ENCODE assay signal across 9 mouse cellular contexts in genomic region chr2:180597490-180597889, GRCm38 (mm10). TPM values are rescaled to one million over a fixed set of nuclear protein-coding genes. Genes with fewer than 3 reads are reported as not detected.
DNase-seq lines count a peak whose midpoint lies in the region; ATAC-seq lines count a peak whose summit lies in the region.
"Had no signal": no experiment of that assay in that cellular context is flagged by ENCODE, and none has a peak within 500 bp of the region (broad histone marks: within the 10 kb centered on the region; RNA-seq: fewer than 3 reads in every experiment).

Gene Col9a3 (plus strand): TSS chr2:180597790.

- peak within 1 kb of the TSS; percentile 35 for H3K9ac ChIP-seq in kidney, embryonic 15.5 days
- peak within 1 kb of the TSS; percentile 32 for H3K9ac ChIP-seq in forebrain, embryonic 15.5 days (replicated peaks)
- H3K9ac ChIP-seq in liver, embryonic 15.5 days: no peak within 1 kb of the TSS

- peak within 1 kb of the TSS; percentile 38 for H3K4me3 ChIP-seq in kidney, embryonic 15.5 days (replicated peaks)
- peak within 1 kb of the TSS; percentile 37 for H3K4me3 ChIP-seq in forebrain, embryonic 15.5 days
- H3K4me3 ChIP-seq in liver, embryonic 15.5 days (replicated peaks): no peak within 1 kb of the TSS

- H3K27ac ChIP-seq in kidney, embryonic 15.5 days: 0 out of 2 replicates have a peak within 1 kb of the TSS, but pooled peaks have one; percentile 23
- H3K27ac ChIP-seq in forebrain, embryonic 15.5 days (replicated peaks): no peak within 1 kb of the TSS
- no peak within 1 kb of the TSS for H3K27ac ChIP-seq in liver, embryonic 15.5 days (replicated peaks)

- WGBS in kidney, embryonic 15.5 days: 51% methylated on average over 4 of the region's 4 CpGs
- 41% methylated on average over 4 of the region's 4 CpGs for WGBS in forebrain, embryonic 15.5 days
- 36% methylated on average over 4 of the region's 4 CpGs for WGBS in liver, embryonic 15.5 days (ENCODE audit: insufficient replicate concordance)

- peaks cover 38% of the 10 kb centered on the region for H3K36me3 ChIP-seq in kidney, embryonic 15.5 days
- H3K36me3 ChIP-seq in forebrain, embryonic 15.5 days: peaks cover 27% of the 10 kb centered on the region
- H3K36me3 ChIP-seq in liver, embryonic 15.5 days (replicated peaks): peaks cover 32% of the 10 kb centered on the region

- DNase-seq in kidney, adult 18-20 months: no peak
- DNase-seq in ZHBTc4 (ENCODE audit: low read depth, low spot score): peak; percentile 18
- no peak for DNase-seq in gastrocnemius, postnatal 25 days
- DNase-seq in right cerebral cortex, postnatal 14 days: no peak

- peaks cover 35% of the 10 kb centered on the region for H3K27me3 ChIP-seq in kidney, embryonic 15.5 days
- H3K27me3 ChIP-seq in forebrain, embryonic 15.5 days: 0 out of 2 replicates have a peak, but pooled peaks cover 5% of the 10 kb centered on the region
- peaks cover 34% of the 10 kb centered on the region for H3K27me3 ChIP-seq in liver, embryonic 15.5 days

- H3K4me2 ChIP-seq in kidney, embryonic 15.5 days: peak within 1 kb of the TSS; percentile 68
- H3K4me2 ChIP-seq in forebrain, embryonic 15.5 days (replicated peaks): peak within 1 kb of the TSS; percentile 52
- H3K4me2 ChIP-seq in liver, embryonic 15.5 days: peak within 1 kb of the TSS; percentile 13; the same call in 1 of the 2 replicates

- H3K4me1 ChIP-seq in kidney, embryonic 15.5 days: peaks cover 19% of the 10 kb centered on the region
- peaks cover 30% of the 10 kb centered on the region for H3K4me1 ChIP-seq in forebrain, embryonic 15.5 days
- no peaks in the 10 kb centered on the region for H3K4me1 ChIP-seq in liver, embryonic 15.5 days (replicated peaks)

- no peaks in the 10 kb centered on the region for H3K9me3 ChIP-seq in kidney, embryonic 15.5 days (replicated peaks)
- H3K9me3 ChIP-seq in forebrain, embryonic 15.5 days: no peaks in the 10 kb centered on the region
- H3K9me3 ChIP-seq in liver, embryonic 15.5 days (replicated peaks): no peaks in the 10 kb centered on the region
- H3K9me3 ChIP-seq: G1E had no signal

- no peak for ATAC-seq in kidney, embryonic 15.5 days (replicated peaks; ENCODE audit: low FRiP score)
- ATAC-seq in forebrain, embryonic 15.5 days (replicated peaks): no peak
- ATAC-seq in liver, embryonic 15.5 days (ENCODE audit: insufficient read depth): no peak
- ATAC-seq in erythroid progenitor cell, adult 5-6 weeks (replicated peaks; ENCODE audit: low FRiP score, poor library complexity, severe bottlenecking): no peak

RNA-seq across cellular contexts. Expression of gene Col9a3, which starts in this region (rescaled TPM):
- polyA plus RNA-seq in kidney, embryonic 15.5 days (2015; fragmentation: Nextera tagmentation; extraction: Ambion mirVana): 8.8 and 9.8 TPM in 2 replicates
- 37.2 and 44.3 TPM in 2 replicates for polyA plus RNA-seq in forebrain, embryonic 15.5 days (2015; fragmentation: Nextera tagmentation; extraction: Ambion mirVana)
- 1.4 and 3.5 TPM in 2 replicates for polyA plus RNA-seq in liver, embryonic 15.5 days (2015; fragmentation: Nextera tagmentation; extraction: Ambion mirVana)
- under 1 TPM; 0.16 to 0.59 TPM for total RNA-seq in gastrocnemius, postnatal 25 days (2021)
- total RNA-seq in erythroid progenitor cell, adult 5-6 weeks (2015; ENCODE audit: low replicate concordance): 1.1 and 2.1 TPM in 2 replicates
- total RNA-seq in erythroid progenitor cell, adult 5-6 weeks (2017; ENCODE audit: low replicate concordance): 0.51 TPM in 1 of 2 replicates, not detected in the other

Comparison
In these comparisons a context has a peak if more than half of its experiments do, and no peak if none do; other contexts are left out.
1. H3K4me2 ChIP-seq: peak in every context shown above with its lines; median percentile 68 in kidney, embryonic 15.5 days; 52 in forebrain, embryonic 15.5 days; 13 in liver, embryonic 15.5 days.